Mouse (Mus musculus): ENCODE measurements around the gene Thbs2. TPM values are rescaled to one million over a fixed set of nuclear protein-coding genes. Genes with fewer than 3 reads are reported as not detected.

Thbs2 gene
- polyA plus RNA-seq, 1 experiment from 2014 or later: 1.1 TPM

- no peak overlapping the region for H3K9ac ChIP-seq (replicated peaks; ENCODE audit: low read depth, low read length)
- no peak for ATAC-seq
- H3K4me1 ChIP-seq (replicated peaks; ENCODE audit: control insufficient read depth, insufficient read depth, low read length): no peaks in the 10 kb centered on the region
- no peak overlapping the region for H3K27ac ChIP-seq (ENCODE audit: low read length)
- no peaks in the 10 kb centered on the region for H3K9me3 ChIP-seq (ENCODE audit: control insufficient read depth, low read length)
- no peaks in the 10 kb centered on the region for H3K36me3 ChIP-seq (ENCODE audit: control insufficient read depth, insufficient read depth)
- no peak overlapping the region for H3K4me3 ChIP-seq (replicated peaks; ENCODE audit: low read length)
- no peaks in the 10 kb centered on the region for H3K27me3 ChIP-seq (replicated peaks; ENCODE audit: control insufficient read depth, insufficient read depth, low read length)
- 60% methylated on average over 3 of the region's 3 CpGs for WGBS
- H3K4me2 ChIP-seq (ENCODE audit: low read length): no peak overlapping the region
Measured at GRCm38 (mm10) chr17:14702701-14703100, 8.7 kb upstream of the Thbs2 start.

GRCm38 (mm10) chr17:14701891-14702290 is 7.9 kb upstream of the Thbs2 start:
- no peaks in the 10 kb centered on the region for H3K9me3 ChIP-seq (ENCODE audit: control insufficient read depth, low read length)
- H3K27ac ChIP-seq (ENCODE audit: low read length): no peak overlapping the region
- H3K4me2 ChIP-seq (ENCODE audit: low read length): no peak overlapping the region
- no peak for ATAC-seq
- H3K9ac ChIP-seq (replicated peaks; ENCODE audit: low read depth, low read length): no peak overlapping the region
- no peaks in the 10 kb centered on the region for H3K27me3 ChIP-seq (replicated peaks; ENCODE audit: control insufficient read depth, insufficient read depth, low read length)
- no peak overlapping the region for H3K4me3 ChIP-seq (replicated peaks; ENCODE audit: low read length)
- H3K4me1 ChIP-seq (replicated peaks; ENCODE audit: control insufficient read depth, insufficient read depth, low read length): no peaks in the 10 kb centered on the region
- H3K36me3 ChIP-seq (ENCODE audit: control insufficient read depth, insufficient read depth): no peaks in the 10 kb centered on the region
- WGBS: 53% methylated on average over 2 of the region's 2 CpGs

GRCm38 (mm10) chr17:14700204-14700603 is 6.2 kb upstream of the Thbs2 start:
- Histone ChIP-seq H3K4me2 (ENCODE audit: low read length) (no peak overlapping the region), H3K36me3 (ENCODE audit: control insufficient read depth, insufficient read depth) (no peaks in the 10 kb centered on the region), H3K27me3 (replicated peaks; ENCODE audit: control insufficient read depth, insufficient read depth, low read length) (no peaks in the 10 kb centered on the region), H3K9ac (replicated peaks; ENCODE audit: low read depth, low read length) (no peak overlapping the region), H3K9me3 (ENCODE audit: control insufficient read depth, low read length) (no peaks in the 10 kb centered on the region), H3K27ac (ENCODE audit: low read length) (no peak overlapping the region), H3K4me1 (replicated peaks; ENCODE audit: control insufficient read depth, insufficient read depth, low read length) (no peaks in the 10 kb centered on the region), H3K4me3 (replicated peaks; ENCODE audit: low read length) (no peak overlapping the region)
- no peak for ATAC-seq
- whole genome bisulfite sequencing: 84% methylated on average over 5 of the region's 5 CpGs

GRCm38 (mm10) chr17:14698188-14698587 is 4.2 kb upstream of the Thbs2 start:
- H3K4me3 ChIP-seq (replicated peaks; ENCODE audit: low read length): no peak overlapping the region
- H3K4me1 ChIP-seq (replicated peaks; ENCODE audit: control insufficient read depth, insufficient read depth, low read length): peaks cover 10% of the 10 kb centered on the region
- no peaks in the 10 kb centered on the region for H3K27me3 ChIP-seq (replicated peaks; ENCODE audit: control insufficient read depth, insufficient read depth, low read length)
- no peak overlapping the region for H3K4me2 ChIP-seq (ENCODE audit: low read length)
- WGBS: 51% methylated on average over 6 of the region's 6 CpGs
- ATAC-seq: no peak
- H3K36me3 ChIP-seq (ENCODE audit: control insufficient read depth, insufficient read depth): no peaks in the 10 kb centered on the region
- no peak overlapping the region for H3K27ac ChIP-seq (ENCODE audit: low read length)
- H3K9ac ChIP-seq (replicated peaks; ENCODE audit: low read depth, low read length): no peak overlapping the region
- H3K9me3 ChIP-seq (ENCODE audit: control insufficient read depth, low read length): no peaks in the 10 kb centered on the region

- H3K4me3 ChIP-seq (replicated peaks; ENCODE audit: low read length): no peak overlapping the region
- no peak for ATAC-seq
- no peaks in the 10 kb centered on the region for H3K36me3 ChIP-seq (ENCODE audit: control insufficient read depth, insufficient read depth)
- no peaks in the 10 kb centered on the region for H3K9me3 ChIP-seq (ENCODE audit: control insufficient read depth, low read length)
- H3K4me2 ChIP-seq (ENCODE audit: low read length): no peak overlapping the region
- H3K27me3 ChIP-seq (replicated peaks; ENCODE audit: control insufficient read depth, insufficient read depth, low read length): no peaks in the 10 kb centered on the region
- no peak overlapping the region for H3K27ac ChIP-seq (ENCODE audit: low read length)
- H3K9ac ChIP-seq (replicated peaks; ENCODE audit: low read depth, low read length): no peak overlapping the region
- WGBS: 83% methylated on average over 6 of the region's 6 CpGs
- peaks cover 11% of the 10 kb centered on the region for H3K4me1 ChIP-seq (replicated peaks; ENCODE audit: control insufficient read depth, insufficient read depth, low read length)
Measured at GRCm38 (mm10) chr17:14697096-14697495, 3.1 kb upstream of the Thbs2 start.

GRCm38 (mm10) chr17:14696281-14696795 is 2.3 kb upstream of the Thbs2 start:
- no peaks in the 10 kb centered on the region for H3K9me3 ChIP-seq (ENCODE audit: control insufficient read depth, low read length)
- no peak overlapping the region for H3K9ac ChIP-seq (replicated peaks; ENCODE audit: low read depth, low read length)
- peaks cover 11% of the 10 kb centered on the region for H3K4me1 ChIP-seq (replicated peaks; ENCODE audit: control insufficient read depth, insufficient read depth, low read length)
- no peak overlapping the region for H3K4me2 ChIP-seq (ENCODE audit: low read length)
- no peak overlapping the region for H3K27ac ChIP-seq (ENCODE audit: low read length)
- no peak for ATAC-seq
- no peaks in the 10 kb centered on the region for H3K27me3 ChIP-seq (replicated peaks; ENCODE audit: control insufficient read depth, insufficient read depth, low read length)
- WGBS: 88% methylated on average over 6 of the region's 6 CpGs
- no peaks in the 10 kb centered on the region for H3K36me3 ChIP-seq (ENCODE audit: control insufficient read depth, insufficient read depth)
- H3K4me3 ChIP-seq (replicated peaks; ENCODE audit: low read length): no peak overlapping the region

GRCm38 (mm10) chr17:14693048-14693993 is 714 bp downstream of the Thbs2 start:
- ATAC-seq: no peak
- Histone ChIP-seq H3K4me3 (replicated peaks; ENCODE audit: low read length) (peak overlapping the region; percentile 3; the same call in 1 of the 2 replicates), H3K4me2 (ENCODE audit: low read length) (peak overlapping the region; percentile 29), H3K9me3 (ENCODE audit: control insufficient read depth, low read length) (no peaks in the 10 kb centered on the region), H3K4me1 (replicated peaks; ENCODE audit: control insufficient read depth, insufficient read depth, low read length) (peaks cover 11% of the 10 kb centered on the region), H3K36me3 (ENCODE audit: control insufficient read depth, insufficient read depth) (no peaks in the 10 kb centered on the region), H3K27me3 (replicated peaks; ENCODE audit: control insufficient read depth, insufficient read depth, low read length) (no peaks in the 10 kb centered on the region), H3K9ac (replicated peaks; ENCODE audit: low read depth, low read length) (0 out of 2 replicates have a peak overlapping the region, but pooled peaks have one; percentile 2), H3K27ac (ENCODE audit: low read length) (no peak overlapping the region)
- 2% methylated on average over 9 of the region's 9 CpGs for WGBS

- Histone ChIP-seq H3K4me3 (replicated peaks; ENCODE audit: low read length) (no peak overlapping the region), H3K27ac (ENCODE audit: low read length) (no peak overlapping the region), H3K36me3 (ENCODE audit: control insufficient read depth, insufficient read depth) (no peaks in the 10 kb centered on the region), H3K27me3 (replicated peaks; ENCODE audit: control insufficient read depth, insufficient read depth, low read length) (no peaks in the 10 kb centered on the region), H3K9ac (replicated peaks; ENCODE audit: low read depth, low read length) (no peak overlapping the region), H3K4me2 (ENCODE audit: low read length) (no peak overlapping the region), H3K9me3 (ENCODE audit: control insufficient read depth, low read length) (no peaks in the 10 kb centered on the region), H3K4me1 (replicated peaks; ENCODE audit: control insufficient read depth, insufficient read depth, low read length) (peaks cover 11% of the 10 kb centered on the region)
- ATAC-seq: no peak
- 69% methylated on average over 6 of the region's 6 CpGs for WGBS
Measured at GRCm38 (mm10) chr17:14691901-14692300, 2.1 kb downstream of the Thbs2 start.

- H3K36me3 ChIP-seq (ENCODE audit: control insufficient read depth, insufficient read depth): no peaks in the 10 kb centered on the region
- no peaks in the 10 kb centered on the region for H3K27me3 ChIP-seq (replicated peaks; ENCODE audit: control insufficient read depth, insufficient read depth, low read length)
- 50% methylated on average over 4 of the region's 4 CpGs for WGBS
- no peaks in the 10 kb centered on the region for H3K9me3 ChIP-seq (ENCODE audit: control insufficient read depth, low read length)
- H3K27ac ChIP-seq (ENCODE audit: low read length): no peak overlapping the region
- H3K4me1 ChIP-seq (replicated peaks; ENCODE audit: control insufficient read depth, insufficient read depth, low read length): peaks cover 11% of the 10 kb centered on the region
- no peak for ATAC-seq
- H3K9ac ChIP-seq (replicated peaks; ENCODE audit: low read depth, low read length): no peak overlapping the region
- no peak overlapping the region for H3K4me3 ChIP-seq (replicated peaks; ENCODE audit: low read length)
- H3K4me2 ChIP-seq (ENCODE audit: low read length): no peak overlapping the region
Measured at GRCm38 (mm10) chr17:14691197-14691596, 2.8 kb downstream of the Thbs2 start.
